Mouse (Mus musculus): ENCODE results near the gene R3hdm4.

DNA sequence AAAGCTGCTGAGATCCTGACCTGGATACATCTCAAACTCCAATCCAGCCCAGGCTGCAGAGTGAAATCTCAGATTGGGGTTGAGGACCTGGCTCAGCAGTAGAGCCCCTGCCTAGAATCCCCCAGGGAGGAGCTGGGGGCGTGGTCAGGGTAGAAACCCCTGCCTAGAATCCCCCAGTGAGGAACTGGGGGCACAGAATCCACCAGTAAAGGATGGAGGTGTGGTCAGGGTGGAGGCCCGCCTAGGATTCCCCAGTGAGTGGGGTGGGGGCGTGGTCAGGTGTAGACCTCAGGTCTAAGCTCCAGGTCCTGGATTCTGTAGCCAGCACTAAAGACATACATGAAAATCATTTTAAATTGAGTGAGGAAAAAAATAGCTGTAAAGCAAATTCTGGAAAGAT lies 48.1 kb downstream of the R3hdm4 start:
- no peak for TF ChIP-seq USF1 (IDR thresholded peaks at IDR 0.05; ENCODE audit: low read depth, low read length)
- TF ChIP-seq POLR2A (IDR thresholded peaks at IDR 0.05; ENCODE audit: control insufficient read depth in 1 of 2, insufficient read depth in 1 of 2, low read depth in 1 of 2, low read length in 2 of 2, poor library complexity in 1 of 2): no peak
- TF ChIP-seq RCOR1 (IDR thresholded peaks at IDR 0.05; ENCODE audit: low read depth, low read length): no peak
- no peak for TF ChIP-seq CTCF (IDR thresholded peaks at IDR 0.05 in 2 of 3, conservative IDR thresholded peaks at IDR 0.05 in 1 of 3; ENCODE audit: control insufficient read depth in 1 of 3, insufficient read depth in 1 of 3, low read depth in 2 of 3, low read length in 3 of 3, poor library complexity in 1 of 3, severe bottlenecking in 1 of 3)
- no peak for TF ChIP-seq E2F4 (IDR thresholded peaks at IDR 0.05; ENCODE audit: borderline replicate concordance, low read depth, low read length)
- TF ChIP-seq GATA1 (IDR thresholded peaks at IDR 0.05; ENCODE audit: low read depth, low read length): no peak

Measured in MEL (cell line).